Mouse (Mus musculus) heart, embryonic 16.5 days (tissue): ENCODE measurements around the gene Dhrs1. TPM values are rescaled to one million over a fixed set of nuclear protein-coding genes. Genes with fewer than 3 reads are reported as not detected.

Experiments used
- ATAC-seq: fragments of 200-750 bp; cut with Nextera tagmentation; replicated peaks from 2 replicates; pipeline ENCODE4 v1.8.0; 2017; ENCODE audit warnings: moderate number of reproducible peaks; ENCODE audit not compliant: insufficient read depth, low FRiP score; ENCODE audit errors: extremely low read depth
- H3K27ac ChIP-seq: fragments of 300-500 bp; sonication (generic); 2 replicates; pipeline ENCODE4 v1.5.1; 2014; ENCODE audit warnings: mild to moderate bottlenecking, low read length, control low read depth, moderate library complexity
- H3K27me3 ChIP-seq: fragments of 300-500 bp; sonication (generic); 2 replicates; pipeline ENCODE4 v1.6.1; 2014; ENCODE audit warnings: low read length, mixed read lengths; ENCODE audit not compliant: control insufficient read depth, insufficient read depth
- H3K36me3 ChIP-seq: fragments of 300-500 bp; sonication (generic); 2 replicates; pipeline ENCODE4 v1.6.1; 2014; ENCODE audit not compliant: control insufficient read depth, insufficient read depth
- H3K4me1 ChIP-seq: fragments of 300-500 bp; sonication (generic); 2 replicates; pipeline ENCODE4 v1.6.1; 2014; ENCODE audit warnings: low read length, mixed read lengths; ENCODE audit not compliant: control insufficient read depth, insufficient read depth
- H3K4me2 ChIP-seq: fragments of 300-500 bp; sonication (generic); 2 replicates; pipeline ENCODE4 v1.6.1; 2014; ENCODE audit warnings: low read depth, mild to moderate bottlenecking, control low read depth, low read length
- H3K4me3 ChIP-seq: fragments of 300-500 bp; sonication (generic); 2 replicates; pipeline ENCODE4 v1.5.1; 2014; ENCODE audit warnings: mild to moderate bottlenecking, control low read depth, low read length
- H3K9ac ChIP-seq: fragments of 300-500 bp; sonication (generic); 2 replicates; pipeline ENCODE4 v1.6.1; 2014; ENCODE audit warnings: low read length, control low read depth
- H3K9me3 ChIP-seq: fragments of 300-500 bp; sonication (generic); replicated peaks from 2 replicates; pipeline ENCODE4 v1.6.1; 2016; ENCODE audit warnings: low read length; ENCODE audit not compliant: control insufficient read depth
- whole genome bisulfite sequencing: fragments of 180-500 bp; shearing (Covaris S2); extraction: QIAGEN DNeasy Blood & Tissue Kit; methylation state at CpG from one replicate; pipeline ENCODE4 v1.1.7; 2014; 5-methylcytosine and 5-hydroxymethylcytosine counted together
- polyA plus RNA-seq: library from polyadenylated mRNA; unstranded; fragments of >200 nt; fragmentation: Nextera tagmentation; extraction: Ambion mirVana; gene quantifications from 2 replicates; pipeline ENCODE4 v1.2.1, GENCODE M21; 2015

Dhrs1 gene
- 71.1 and 76.3 TPM in 2 replicates for polyA plus RNA-seq

DNA sequence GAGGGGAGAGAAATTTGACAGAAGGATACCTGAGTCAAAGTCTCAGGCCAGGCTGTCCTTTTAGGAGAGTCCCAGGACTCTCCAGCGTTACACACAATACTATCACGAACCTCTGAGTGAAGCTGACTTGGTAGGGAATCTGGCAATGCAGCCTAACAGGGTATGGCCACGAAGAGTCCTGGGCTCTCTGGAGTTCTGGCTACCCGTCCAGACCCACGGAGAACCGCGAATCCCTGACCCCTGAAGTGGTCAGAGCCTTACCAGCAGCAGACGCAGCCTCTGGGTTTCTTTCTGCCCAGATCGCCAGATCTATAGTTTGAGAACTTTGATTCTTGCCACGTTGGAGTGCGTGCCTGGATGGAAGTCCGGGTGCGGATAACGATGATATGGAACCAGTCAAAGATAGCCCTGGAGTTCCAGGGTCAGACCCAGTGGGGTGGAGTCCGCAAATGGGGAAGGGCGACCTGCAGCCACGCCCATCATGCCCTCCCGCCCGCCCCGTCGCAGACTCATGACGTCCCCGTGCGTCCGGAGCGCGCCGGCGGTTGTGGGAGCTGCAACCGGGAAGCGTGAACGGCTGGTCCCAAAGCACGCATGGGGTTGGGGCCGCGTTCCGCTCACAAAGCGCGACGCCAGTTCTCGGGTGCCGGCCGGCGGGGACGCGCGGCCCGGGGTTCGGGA, at the start of gene Dhrs1, which contains the start of gene Nop9:
Gene Dhrs1, minus strand, starts transcription at position 511 of the 681 bp plus-strand sequence.
Gene Nop9, plus strand, starts transcription at position 514 of the 681 bp plus-strand sequence.
- Histone ChIP-seq H3K4me3 (peak within 1 kb of the TSS; percentile 92), H3K9me3 (no peaks in the 10 kb centered on the region), H3K4me1 (peaks cover 22% of the 10 kb centered on the region), H3K27ac (peak within 1 kb of the TSS; percentile 66), H3K4me2 (peak within 1 kb of the TSS; percentile 94), H3K27me3 (no peaks in the 10 kb centered on the region), H3K36me3 (peaks cover 15% of the 10 kb centered on the region), H3K9ac (peak within 1 kb of the TSS; percentile 91)
- 1% methylated on average over 38 of the region's 48 CpGs for WGBS
- peak; percentile 88 for ATAC-seq

DNA sequence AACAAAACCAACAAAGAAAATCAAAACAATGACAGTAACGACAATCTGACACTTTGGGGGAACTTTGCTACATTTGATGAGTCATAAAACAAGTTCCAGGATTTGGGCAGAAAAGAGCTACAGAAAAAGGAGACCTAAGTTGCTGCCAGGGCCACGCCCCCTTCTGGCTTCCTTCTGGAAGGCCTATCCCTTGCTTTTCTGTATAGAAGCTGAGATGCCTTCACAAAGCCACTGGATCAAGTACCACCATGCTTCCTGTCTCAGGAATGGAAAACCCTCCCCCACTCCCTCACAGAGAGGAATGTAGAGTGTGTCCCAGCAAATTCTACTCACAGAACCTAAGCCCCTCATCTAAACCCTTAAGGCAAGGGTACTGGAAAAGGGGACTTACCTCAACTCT, 48.5 kb upstream of the Dhrs1 start:
- H3K36me3 ChIP-seq: no peaks in the 10 kb centered on the region
- no peaks in the 10 kb centered on the region for H3K9me3 ChIP-seq
- H3K27ac ChIP-seq: no peak overlapping the region
- 59% methylated on average over 2 of the region's 2 CpGs for WGBS
- no peak overlapping the region for H3K4me2 ChIP-seq
- H3K4me1 ChIP-seq: no peaks in the 10 kb centered on the region
- no peak overlapping the region for H3K4me3 ChIP-seq
- no peak for ATAC-seq
- 0 out of 2 replicates have a peak, but pooled peaks cover 3% of the 10 kb centered on the region for H3K27me3 ChIP-seq
- no peak overlapping the region for H3K9ac ChIP-seq

DNA sequence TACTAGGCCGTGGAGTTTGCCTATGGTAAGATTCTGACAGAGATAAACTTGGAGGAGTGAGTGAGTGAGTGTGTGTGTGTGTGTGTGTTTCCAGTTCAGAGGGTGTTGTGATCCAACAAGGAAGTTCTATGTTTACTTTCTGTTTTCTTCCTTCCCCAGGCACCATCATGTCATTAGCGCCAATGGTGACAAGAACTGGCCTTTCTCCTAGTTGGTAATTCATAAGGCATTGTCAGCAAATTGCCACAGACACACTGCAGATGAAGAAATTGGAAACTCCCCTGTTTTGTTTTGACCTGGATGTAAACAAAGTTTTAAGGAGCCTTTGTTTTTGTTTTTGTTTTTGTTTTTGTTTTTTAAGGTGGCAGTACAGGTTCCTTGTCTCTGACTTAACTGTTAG, 48.0 kb upstream of the Dhrs1 start:
- Histone ChIP-seq H3K9ac (no peak overlapping the region), H3K27me3 (0 out of 2 replicates have a peak, but pooled peaks cover 3% of the 10 kb centered on the region), H3K9me3 (no peaks in the 10 kb centered on the region), H3K4me3 (no peak overlapping the region), H3K4me1 (no peaks in the 10 kb centered on the region), H3K36me3 (no peaks in the 10 kb centered on the region), H3K27ac (no peak overlapping the region), H3K4me2 (no peak overlapping the region)
- 61% methylated on average over 2 of the region's 2 CpGs for WGBS
- no peak for ATAC-seq

DNA sequence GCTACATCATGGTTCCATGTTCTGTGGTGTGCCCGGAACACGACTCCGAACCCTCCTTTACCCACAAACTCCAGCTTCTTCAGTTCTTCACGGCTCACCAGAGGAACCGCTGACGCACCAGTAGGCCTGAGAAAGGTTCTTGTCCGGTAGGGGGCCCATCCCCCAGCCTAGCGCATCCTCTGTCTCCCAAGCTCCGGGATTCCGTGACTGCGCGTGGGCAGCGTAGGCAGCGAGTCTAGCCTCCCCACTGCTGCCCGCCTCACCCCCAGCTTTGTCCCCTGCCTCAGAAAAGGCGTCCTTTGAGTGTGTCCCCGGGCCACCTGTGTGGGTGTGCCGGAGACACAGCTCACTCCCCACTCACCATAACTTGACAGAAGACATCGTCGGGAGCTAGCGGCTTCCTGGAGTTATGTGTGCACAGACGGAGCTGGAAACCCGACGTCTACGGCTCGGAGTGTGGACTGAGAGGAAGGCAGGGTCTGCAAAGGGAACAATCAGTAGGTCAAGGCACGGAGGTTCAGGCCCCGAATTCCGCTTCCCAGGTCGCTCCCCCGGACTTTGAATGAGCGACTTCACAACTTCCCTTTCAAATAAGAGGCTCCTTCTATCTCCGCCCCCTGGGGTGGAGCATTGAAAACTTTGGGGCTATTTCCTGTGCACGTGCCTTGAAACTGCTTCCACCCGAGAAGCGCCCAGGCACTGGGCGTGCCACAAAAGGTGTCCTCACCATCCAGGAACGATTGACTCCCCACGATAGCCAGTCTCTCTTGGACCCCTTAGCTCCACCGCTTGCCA, 43.0 kb upstream of the Dhrs1 start, which contains the start of gene Ripk3:
Gene Ripk3, minus strand, starts transcription at position 610 of the 795 bp plus-strand sequence.
- Histone ChIP-seq H3K9ac (peak within 1 kb of the TSS; percentile 60), H3K4me2 (peak within 1 kb of the TSS; percentile 77), H3K4me3 (peak within 1 kb of the TSS; percentile 57), H3K27me3 (peaks cover 28% of the 10 kb centered on the region), H3K4me1 (0 out of 2 replicates have a peak, but pooled peaks cover 4% of the 10 kb centered on the region), H3K27ac (no peak within 1 kb of the TSS), H3K36me3 (no peaks in the 10 kb centered on the region), H3K9me3 (no peaks in the 10 kb centered on the region)
- ATAC-seq: peak; percentile 34; the same call in 1 of the 2 replicates
- WGBS: 4% methylated on average over 40 of the region's 40 CpGs

DNA sequence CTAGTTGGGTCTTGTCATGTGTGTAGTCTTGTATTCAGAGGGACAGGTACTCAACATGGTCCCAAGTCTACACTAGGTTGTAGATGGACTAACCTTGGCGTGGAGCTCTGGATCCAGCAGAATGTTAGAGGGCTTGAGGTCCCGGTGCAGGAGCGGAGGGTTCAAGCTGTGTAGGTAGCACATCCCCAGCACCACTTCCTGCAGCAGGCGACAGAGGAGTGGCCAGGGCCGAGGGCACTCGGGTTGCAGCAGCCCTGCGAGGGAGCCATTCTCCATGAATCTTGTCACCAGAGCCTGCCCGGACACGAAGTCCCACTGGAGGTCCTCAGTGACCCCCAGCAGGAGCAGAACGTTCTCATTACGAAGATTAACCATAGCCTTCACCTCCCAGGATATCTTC, 42.2 kb upstream of the Dhrs1 start:
- Histone ChIP-seq H3K27ac (no peak overlapping the region), H3K4me2 (peak overlapping the region; percentile 77), H3K36me3 (no peaks in the 10 kb centered on the region), H3K27me3 (peaks cover 31% of the 10 kb centered on the region), H3K4me1 (0 out of 2 replicates have a peak, but pooled peaks cover 4% of the 10 kb centered on the region), H3K4me3 (peak overlapping the region; percentile 57), H3K9ac (peak overlapping the region; percentile 60; the same call in 1 of the 2 replicates), H3K9me3 (no peaks in the 10 kb centered on the region)
- 28% methylated on average over 11 of the region's 11 CpGs for WGBS
- no peak for ATAC-seq

DNA sequence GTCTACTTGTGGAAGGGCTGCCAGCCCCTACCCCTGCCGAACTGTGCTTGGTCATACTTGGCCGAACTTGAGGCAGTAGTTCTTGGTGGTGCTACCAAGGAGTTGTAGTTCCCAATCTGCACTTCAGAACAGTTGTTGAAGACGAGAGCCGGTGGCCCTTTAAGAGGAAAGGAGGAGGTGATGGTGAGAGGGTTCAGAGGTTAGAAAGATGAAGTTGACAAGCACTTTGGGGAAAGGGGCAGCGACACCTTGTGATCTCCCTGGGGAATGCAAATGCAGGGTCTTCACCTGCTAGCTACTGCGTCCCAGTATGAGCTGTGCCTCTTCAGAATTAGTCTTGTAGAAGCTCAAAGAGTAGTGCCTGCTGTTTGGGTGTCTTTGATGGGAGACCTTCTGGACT, 39.7 kb upstream of the Dhrs1 start:
- Histone ChIP-seq H3K4me1 (peaks cover 16% of the 10 kb centered on the region), H3K4me2 (no peak overlapping the region), H3K27me3 (peaks cover 44% of the 10 kb centered on the region)

DNA sequence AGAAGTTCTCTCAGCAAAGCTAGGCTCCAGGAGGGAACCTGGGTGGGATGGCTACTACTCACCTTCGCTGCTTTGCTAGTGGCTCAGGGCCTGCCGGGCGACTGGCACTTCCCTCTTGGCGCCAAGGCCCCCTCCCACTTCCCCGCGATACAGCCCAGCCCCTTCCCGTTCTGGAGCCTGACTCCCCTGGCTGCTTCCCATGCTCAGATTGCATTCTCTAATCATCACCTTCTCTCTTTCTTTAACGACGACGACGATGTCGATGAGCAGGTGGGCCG, 38.4 kb upstream of the Dhrs1 start, which contains the start of gene Adcy4:
Gene Adcy4, minus strand, starts transcription at position 138 of the 278 bp plus-strand sequence.
- Histone ChIP-seq H3K9me3 (no peaks in the 10 kb centered on the region), H3K27me3 (peaks cover 40% of the 10 kb centered on the region), H3K27ac (peak within 1 kb of the TSS; percentile 91), H3K36me3 (no peaks in the 10 kb centered on the region), H3K4me1 (peaks cover 16% of the 10 kb centered on the region), H3K4me3 (peak within 1 kb of the TSS; percentile 59), H3K9ac (peak within 1 kb of the TSS; percentile 73), H3K4me2 (peak within 1 kb of the TSS; percentile 71)
- peak; percentile 55 for ATAC-seq
- 5% methylated on average over 13 of the region's 13 CpGs for WGBS

More for the DNA sequence above, 39.7 kb upstream of the Dhrs1 start:
- no peak for ATAC-seq
- H3K9ac ChIP-seq: no peak overlapping the region
- no peak overlapping the region for H3K4me3 ChIP-seq
- 35% methylated on average over 6 of the region's 6 CpGs for WGBS
- H3K36me3 ChIP-seq: no peaks in the 10 kb centered on the region
- no peaks in the 10 kb centered on the region for H3K9me3 ChIP-seq
- no peak overlapping the region for H3K27ac ChIP-seq

DNA sequence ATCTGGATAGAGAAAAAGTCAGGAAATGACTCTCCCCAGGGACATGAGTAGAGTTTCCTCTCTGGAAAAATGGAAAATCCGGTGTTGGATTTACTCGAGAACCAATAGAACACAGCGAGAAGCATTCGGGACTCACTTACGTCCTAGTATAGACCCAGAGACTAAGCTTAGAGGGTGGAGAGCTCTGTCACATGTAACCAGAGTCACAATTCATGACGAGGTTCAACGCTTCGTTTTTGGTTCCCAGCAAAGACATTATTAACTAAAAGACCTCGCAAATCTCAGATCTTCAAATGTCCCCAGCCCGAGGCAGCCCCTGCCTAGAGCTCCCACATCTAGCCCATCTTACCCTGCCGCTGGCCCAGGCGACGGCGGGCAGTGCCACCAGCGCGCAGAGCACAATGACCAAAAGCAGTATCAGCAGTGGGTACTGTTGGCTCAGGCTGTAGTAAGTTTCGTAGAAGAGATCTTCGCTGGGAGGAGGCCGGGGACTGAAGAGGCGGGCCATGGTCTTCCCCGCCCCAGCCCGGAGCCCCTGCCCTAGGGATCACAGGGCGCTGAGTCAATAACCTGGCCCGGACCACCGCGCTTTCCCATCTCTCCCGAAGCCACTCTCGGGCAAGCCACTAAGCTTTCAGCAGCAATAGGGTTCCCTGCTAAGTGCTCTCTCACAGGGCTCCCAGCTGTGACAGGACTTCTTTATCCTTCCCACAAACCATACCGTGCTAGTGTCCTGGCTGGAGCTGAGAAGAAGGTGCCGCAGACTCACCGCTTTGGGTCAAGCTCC, 37.9 kb upstream of the Dhrs1 start:
- ATAC-seq: 0 out of 2 replicates have a peak, but pooled peaks have one; percentile 52
- H3K4me1 ChIP-seq: peaks cover 16% of the 10 kb centered on the region
- WGBS: 4% methylated on average over 31 of the region's 31 CpGs

More for the DNA sequence above, 37.9 kb upstream of the Dhrs1 start:
- Histone ChIP-seq H3K4me2 (peak overlapping the region; percentile 71), H3K36me3 (no peaks in the 10 kb centered on the region), H3K27me3 (peaks cover 40% of the 10 kb centered on the region), H3K9ac (peak overlapping the region; percentile 73), H3K27ac (peak overlapping the region; percentile 91), H3K4me3 (peak overlapping the region; percentile 59), H3K9me3 (no peaks in the 10 kb centered on the region)
